Mouse (Mus musculus): ENCODE results near the gene Tmem59l. TPM values are rescaled to one million over a fixed set of nuclear protein-coding genes. Genes with fewer than 3 reads are reported as not detected.

Tmem59l gene
- total RNA-seq, 2 experiments from 2014 or later = 65.7 to 80.3 TPM

DNA sequence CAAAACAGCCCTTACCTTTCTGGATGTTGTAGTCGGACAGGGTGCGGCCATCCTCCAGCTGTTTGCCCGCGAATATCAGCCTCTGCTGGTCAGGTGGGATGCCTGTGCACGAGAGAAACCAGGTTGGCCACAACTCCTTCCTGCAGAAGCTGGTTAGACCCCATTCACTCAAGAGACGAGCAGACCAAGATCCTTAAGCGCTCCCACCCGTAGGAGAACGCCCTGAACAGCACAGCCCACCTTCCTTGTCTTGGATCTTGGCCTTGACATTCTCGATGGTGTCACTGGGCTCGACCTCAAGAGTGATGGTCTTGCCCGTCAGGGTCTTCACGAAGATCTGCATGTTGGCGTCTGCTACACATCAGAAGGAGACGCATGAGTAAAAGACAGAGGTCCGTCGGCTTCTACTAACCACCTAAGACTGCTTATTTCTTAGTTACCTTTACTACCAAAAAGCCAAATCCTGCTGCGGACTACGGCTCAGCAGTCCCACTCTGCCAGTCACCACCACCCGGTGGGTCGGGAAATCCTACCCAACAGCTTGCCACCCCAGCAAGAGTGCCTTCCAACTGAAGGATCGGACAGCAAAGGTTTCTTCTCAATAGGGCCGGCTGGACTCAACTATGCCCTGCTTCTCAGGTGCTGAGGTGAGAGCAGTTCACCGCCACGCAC, 22.3 kb upstream of the Tmem59l start:
- no peak for DNase-seq
- intact Hi-C loops (cut with DNase I) = no loop called here

DNA sequence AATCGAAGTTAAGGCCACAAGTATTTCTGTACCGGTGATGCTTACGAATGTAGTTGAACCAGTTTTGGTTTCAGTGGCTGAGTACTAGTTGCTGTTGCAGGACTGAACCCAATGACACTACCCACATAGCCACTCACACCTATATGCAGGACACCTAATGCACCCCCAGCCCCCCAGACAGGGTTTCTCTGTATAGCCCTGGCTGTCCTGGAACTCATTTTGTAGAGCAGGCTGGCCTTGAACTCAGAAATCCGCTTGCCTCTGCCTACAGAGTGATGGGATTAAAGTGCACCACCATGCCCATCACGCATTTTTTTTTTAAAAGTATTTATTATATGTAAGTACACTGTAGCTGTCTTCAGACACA, 19.9 kb upstream of the Tmem59l start:
- intact Hi-C loops (cut with DNase I) = no loop called here
- no peak for DNase-seq

DNA sequence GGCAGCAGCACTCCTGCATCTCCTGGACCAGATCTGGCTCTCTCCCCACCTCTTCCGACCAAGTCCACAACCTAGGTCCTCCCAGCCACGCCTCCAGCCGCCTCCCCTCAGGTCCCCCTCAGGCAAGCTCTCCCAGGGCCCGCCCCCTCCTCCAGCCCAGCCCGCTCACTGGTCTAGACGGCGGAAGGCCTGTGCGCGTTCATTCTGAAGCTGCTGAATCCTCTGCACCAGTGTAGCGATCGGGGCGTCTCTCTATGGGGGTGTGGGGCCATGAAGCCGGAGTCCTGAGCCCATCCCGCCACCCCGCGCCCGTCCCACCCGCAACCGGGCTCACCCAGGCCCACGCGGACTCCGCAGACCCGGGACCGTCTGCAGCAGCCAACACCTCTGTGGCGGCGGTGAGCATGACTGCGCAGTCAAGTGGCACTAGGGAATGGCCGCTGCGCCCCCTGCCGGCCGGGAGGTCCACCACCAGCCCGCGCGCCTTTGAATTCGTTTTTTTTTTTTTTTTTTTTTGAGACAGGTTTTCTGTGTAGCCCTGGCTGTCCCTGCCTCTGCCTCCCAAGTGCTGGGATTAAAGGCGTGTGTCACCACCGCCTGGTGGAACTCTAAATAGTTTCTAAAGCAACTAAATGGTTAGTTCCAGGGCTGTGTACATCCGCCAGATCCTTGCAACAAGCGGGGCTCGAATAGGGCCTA, 19.3 kb upstream of the Tmem59l start, which contains the start of gene Rex1bd:
Gene Rex1bd, minus strand, starts transcription at position 425 of the 699 bp plus-strand sequence.
- peak; percentile 95 for DNase-seq
- intact Hi-C loops (cut with DNase I) = no loop called here

DNA sequence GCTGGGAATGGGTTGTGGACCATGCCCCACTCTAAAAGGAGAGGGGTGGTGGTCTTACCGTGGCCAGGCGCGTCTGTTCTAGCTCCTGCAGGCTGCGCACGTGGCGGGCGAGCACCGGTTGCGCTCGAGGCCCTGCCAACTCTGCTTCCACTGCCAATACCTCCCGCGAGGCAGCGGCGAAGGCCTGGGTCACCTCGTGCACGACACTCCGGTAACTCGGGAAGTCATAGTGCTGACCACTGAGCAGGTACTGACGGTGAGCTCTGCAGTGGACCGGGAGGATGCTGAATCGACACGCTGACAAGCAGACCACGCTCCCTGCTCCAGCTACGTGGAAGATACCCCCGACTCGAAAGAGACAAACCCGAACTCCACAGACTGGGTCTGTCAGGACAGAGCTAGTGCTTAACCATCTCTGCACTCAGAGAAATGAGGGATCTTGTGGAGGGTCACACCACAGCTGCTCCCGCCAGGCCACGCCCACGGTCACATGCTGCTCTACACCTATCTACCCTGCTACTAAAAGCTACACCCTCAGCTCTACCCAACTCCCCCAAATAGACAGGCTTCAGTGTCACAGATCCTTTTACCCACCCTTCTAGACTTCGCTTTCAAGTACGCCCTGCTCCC, 18.7 kb upstream of the Tmem59l start:
- intact Hi-C loops (cut with DNase I) = no loop called here

DNA sequence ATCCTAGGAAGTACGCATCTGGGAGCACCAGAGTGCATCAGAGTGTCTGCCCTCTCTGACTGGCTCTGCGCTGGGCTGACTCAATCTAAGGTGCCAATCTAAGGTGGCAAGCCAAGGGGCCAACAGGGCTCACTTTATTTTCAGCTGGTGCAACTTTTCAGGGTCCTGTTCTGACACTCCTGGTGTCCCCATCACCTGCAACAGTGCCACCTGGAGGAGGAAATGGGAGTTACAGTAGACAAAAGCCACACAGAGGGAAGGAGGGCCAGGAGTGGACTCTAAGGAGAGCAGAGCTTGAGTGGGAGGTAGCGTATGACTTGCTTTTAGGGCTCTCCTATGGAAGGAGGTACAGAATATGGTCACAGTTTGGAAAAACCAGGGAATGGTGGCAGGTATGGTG, 17.7 kb upstream of the Tmem59l start:
- intact Hi-C loops (cut with DNase I) = loop anchor here (5.0 kb wide), 2 partner anchors 123 to 173 kb away; no protein-coding TSS in a partner anchor
- peak; percentile 82 for DNase-seq

More for the DNA sequence above, 18.7 kb upstream of the Tmem59l start:
- no peak for DNase-seq

DNA sequence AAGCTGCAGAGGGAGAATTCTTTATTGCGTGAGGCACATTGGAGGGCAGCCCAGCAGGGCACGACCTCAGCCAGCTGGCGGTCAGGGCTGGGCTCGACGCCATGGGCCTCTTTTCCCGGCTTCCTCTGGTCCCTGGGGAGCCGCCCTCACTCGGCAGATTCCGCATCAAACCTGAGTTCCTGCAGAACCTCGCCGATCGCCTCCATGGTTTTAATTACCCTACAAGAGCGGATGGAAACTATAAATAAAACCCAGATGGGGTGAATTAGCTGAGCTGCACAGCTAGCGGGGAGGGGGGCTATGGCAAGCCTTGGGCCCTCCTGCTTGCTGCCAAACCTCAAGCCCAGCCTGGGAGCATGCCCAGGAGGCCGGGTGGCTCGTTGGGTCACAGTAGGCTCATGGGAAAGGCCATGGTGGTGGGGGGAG, 17.1 kb upstream of the Tmem59l start:
- peak; percentile 77 for DNase-seq
- intact Hi-C loops (cut with DNase I) = loop anchor here (5.0 kb wide), 2 partner anchors 122 to 172 kb away; no protein-coding TSS in a partner anchor

DNA sequence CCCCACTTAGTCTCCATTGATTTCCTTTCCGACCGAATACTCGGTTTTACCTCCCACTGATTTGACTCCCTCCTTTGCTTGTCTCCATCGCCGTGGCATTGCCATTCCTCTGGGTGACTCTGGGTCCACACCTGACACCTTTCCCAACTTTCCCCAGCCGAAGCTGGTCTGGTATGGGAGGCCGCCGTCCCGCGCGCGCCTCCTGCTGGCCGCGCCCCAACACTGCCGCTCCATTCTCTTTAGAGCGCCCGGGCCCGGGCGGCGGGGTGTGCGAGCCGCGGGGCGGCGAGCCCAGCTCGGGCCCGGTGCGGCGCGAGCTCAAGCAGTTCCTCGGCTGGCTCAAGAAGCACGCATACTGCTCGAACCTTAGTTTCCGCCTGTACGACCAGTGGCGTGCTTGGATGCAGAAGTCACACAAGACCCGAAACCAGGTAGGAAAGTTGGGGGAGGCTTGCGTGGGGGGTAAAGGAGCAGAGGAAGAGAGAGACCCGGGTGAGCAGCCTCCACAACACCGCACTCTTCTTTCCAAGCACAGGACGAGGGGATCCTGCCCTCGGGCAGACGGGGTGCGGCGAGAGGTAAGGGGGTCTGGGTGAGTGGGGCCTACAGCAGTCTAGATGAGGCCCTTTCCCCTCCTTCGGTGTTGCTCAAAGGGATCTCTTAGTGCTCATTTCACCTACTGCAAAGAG, 16.0 kb upstream of the Tmem59l start:
- DNase-seq = peak; percentile 66
- intact Hi-C loops (cut with DNase I) = loop anchor here (5.0 kb wide), 2 partner anchors 121 to 171 kb away; no protein-coding TSS in a partner anchor

DNA sequence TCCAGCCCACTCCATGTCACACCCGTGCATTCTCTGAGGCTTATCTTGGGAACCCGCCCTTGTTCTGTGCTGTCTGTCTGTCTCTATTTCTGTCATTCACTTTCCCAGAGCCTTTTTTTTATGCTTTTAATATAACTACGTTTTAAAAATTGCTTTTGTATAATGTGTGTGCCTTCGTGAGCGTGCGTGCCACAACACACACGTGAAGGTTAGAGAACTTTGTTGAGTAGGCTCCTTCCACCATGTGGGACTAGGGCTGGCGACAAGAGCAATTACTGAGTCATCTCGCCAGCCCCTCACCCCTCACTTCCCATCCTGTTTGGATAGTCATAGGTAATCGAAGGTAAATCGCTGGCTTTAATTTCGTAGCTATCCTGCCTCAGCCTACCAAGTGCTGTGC, 15.4 kb upstream of the Tmem59l start:
- intact Hi-C loops (cut with DNase I) = loop anchor here (5.0 kb wide), 2 partner anchors 120 to 170 kb away; no protein-coding TSS in a partner anchor
- DNase-seq = no peak

DNA sequence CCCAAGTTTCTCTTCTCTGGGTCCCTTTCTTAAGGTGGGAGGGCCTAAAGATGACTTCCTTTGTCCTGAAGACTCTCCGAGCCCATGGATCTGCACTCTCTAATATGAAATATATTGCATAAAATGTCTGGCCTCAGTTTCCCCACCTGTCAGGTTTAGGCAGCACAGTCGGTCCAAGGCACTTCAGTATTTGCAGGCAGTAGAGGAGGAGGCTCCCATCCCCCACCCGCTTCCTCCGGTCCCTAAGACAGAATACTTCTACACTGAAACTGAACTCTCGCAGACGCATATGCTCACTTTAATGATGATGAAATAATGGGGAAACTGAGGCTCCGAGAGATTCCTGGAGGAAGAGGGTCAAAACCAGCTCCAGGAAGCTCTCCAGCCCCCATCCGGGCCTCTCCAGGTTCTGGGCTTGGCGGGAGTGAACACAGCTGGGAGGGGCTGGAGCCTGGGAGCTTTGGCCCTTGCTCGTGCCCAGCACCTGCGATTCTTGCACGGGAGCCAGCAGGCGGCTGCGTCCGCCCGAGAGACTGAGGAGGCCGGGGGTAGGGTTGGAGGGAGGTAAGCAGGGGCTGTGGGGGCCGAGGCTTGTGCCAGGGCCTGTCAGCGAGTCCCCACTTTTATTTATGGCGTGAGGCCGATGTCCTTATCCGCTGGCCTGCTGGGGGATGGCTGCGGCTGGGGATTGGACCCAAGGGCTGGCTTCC, 14.8 kb upstream of the Tmem59l start:
- intact Hi-C loops (cut with DNase I) = loop anchor here (5.0 kb wide), 2 partner anchors 120 to 170 kb away; no protein-coding TSS in a partner anchor
- peak; percentile 87 for DNase-seq

DNA sequence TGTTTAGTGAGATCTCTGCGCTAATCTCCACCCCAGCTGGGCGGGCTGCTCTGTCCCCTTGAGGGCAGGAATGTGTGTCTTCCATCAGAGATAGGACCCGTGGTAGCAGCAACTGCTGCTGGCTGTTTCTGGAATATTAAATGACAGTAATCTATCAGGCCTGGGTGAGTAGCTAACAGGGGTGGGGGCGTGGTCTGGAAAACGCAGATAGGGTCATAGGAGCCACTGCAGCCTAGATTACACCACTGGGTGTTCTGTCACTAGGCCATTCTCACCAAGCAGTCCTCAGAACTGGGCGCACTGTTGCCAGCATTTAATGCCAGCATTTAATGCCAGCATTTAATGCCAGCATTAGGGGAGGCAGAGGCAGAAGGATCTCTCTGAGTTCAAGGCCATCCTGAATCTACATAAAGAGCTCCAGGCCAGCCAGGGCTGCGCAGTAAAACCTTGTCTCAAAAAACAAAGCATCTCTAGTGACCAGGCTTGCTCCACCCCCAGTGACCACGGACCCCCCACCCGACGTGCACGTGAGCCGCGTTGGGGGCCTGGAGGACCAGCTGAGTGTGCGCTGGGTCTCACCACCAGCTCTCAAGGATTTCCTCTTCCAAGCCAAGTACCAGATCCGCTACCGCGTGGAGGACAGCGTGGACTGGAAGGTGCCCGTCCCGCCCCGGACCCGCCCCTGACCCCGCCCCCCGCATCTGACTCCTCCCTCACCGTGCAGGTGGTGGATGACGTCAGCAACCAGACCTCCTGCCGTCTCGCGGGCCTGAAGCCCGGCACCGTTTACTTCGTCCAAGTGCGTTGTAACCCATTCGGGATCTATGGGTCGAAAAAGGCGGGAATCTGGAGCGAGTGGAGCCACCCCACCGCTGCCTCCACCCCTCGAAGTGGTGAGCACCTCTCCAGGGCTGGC, 13.5 kb upstream of the Tmem59l start:
- intact Hi-C loops (cut with DNase I) = loop anchor here (5.0 kb wide), 2 partner anchors 118 to 168 kb away; no protein-coding TSS in a partner anchor
- DNase-seq = no peak

DNA sequence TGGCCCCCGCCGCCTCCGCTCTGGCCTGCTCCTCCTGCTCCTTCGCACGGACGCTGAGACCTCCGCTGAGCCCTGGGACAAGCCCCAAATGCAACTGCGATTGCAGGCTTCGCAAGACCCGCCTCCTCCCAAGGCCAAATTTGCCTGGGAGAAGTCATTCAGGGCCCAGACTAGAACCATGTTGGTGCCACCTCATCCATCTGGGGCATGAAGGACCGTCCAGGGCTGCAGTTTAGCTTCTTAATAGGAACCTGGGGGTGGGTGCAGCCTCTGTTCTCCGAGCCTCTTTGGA, 8.6 kb upstream of the Tmem59l start:
- DNase-seq = no peak
- intact Hi-C loops (cut with DNase I) = no loop called here

DNA sequence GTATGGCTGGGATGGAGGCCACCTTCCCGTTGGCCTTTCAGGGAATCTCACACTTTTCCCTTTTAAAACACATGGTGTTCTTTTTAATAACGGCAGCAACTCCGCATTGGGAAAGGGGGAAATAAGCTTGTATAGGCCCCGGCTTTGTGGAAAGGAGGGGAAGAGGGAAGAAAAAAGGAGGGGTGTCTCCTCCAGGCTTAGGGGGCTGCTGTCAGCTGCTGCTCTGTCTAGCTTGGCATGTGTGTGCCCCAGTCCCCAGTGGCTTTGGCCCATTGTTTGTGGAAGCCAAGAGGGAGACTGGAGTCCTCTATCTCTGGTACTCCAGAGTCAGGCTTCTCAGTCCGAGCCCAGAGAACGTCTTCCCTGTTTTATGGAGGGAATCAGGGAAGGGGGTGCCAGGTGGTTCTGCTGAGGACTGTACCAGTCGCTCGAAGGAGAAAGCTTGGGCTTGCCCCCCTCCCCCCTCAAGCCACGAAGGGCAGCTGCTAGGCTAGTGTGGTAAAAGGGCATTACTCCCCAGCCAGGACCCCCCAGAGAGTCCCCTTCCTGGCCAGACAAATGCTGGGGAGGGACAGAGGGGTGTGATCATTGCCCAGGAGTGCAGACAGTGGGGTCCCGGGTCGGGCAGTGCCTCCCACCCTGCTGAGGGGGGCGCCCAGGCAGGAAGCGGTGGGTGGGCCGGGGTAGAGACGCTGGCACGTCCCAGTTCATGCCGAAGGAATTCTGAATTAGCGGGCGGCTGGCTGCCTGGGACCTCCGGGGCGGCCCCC, 8.0 kb upstream of the Tmem59l start:
- DNase-seq = no peak
- intact Hi-C loops (cut with DNase I) = no loop called here

DNA sequence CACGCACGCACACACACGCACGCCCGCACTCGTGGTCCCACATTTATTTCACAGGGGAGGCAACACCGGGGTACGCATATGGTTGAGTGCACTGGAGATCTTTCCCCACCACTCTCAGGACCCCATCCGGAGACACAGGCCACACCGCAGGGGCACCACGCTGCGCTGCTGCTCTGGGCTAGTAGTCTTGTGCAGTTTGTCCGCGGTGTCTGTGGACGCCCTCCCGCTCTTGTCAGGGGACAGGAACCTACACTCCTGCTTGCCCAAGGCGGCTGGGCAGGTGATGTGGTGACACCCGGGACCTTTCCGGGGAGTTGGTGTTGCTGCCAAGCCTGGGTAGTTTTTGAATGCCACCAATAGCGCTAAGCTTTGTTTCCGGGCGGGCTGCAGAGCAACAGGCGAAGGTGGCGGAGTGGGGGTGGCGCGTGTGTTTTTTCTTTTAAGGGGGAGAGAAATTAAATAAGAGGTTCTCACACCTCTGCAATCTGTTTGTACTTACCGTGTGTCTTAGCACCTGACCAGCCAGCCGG, 7.3 kb upstream of the Tmem59l start:
- DNase-seq = no peak
- intact Hi-C loops (cut with DNase I) = no loop called here

DNA sequence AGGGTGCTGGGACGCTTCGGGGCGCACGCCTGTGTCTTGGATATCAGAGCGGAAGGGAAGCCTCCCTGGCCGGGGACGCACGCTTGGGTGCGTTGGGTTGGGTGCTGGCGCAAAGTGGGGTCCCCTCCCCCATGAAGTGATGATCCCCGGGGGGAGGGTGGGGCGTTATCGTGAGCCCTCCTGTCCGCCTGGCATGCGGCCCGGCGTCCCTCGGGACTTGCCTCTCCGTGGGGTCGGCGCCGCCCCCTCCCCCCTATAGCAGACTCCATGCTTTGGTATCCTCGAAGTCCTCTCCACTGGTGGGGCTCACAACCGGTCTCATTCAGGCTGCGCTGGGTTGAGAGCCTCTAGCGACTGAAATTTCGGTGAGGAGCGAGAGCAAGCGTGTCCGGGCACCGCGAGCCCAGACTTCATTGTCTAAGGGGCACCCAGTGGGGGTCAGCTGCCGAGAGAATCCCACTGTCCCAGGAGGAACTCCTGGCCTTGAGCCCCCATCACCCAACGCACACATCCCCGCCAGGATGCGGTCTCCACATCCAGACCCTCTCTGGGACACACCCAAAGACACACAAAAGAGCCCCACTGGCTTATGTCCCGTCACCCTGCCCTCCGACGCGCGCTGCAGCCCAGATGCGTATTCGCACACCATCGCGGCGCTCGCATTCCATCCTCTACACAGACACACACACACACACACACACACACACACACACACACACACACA, 6.7 kb upstream of the Tmem59l start:
- intact Hi-C loops (cut with DNase I) = no loop called here
- no peak for DNase-seq

DNA sequence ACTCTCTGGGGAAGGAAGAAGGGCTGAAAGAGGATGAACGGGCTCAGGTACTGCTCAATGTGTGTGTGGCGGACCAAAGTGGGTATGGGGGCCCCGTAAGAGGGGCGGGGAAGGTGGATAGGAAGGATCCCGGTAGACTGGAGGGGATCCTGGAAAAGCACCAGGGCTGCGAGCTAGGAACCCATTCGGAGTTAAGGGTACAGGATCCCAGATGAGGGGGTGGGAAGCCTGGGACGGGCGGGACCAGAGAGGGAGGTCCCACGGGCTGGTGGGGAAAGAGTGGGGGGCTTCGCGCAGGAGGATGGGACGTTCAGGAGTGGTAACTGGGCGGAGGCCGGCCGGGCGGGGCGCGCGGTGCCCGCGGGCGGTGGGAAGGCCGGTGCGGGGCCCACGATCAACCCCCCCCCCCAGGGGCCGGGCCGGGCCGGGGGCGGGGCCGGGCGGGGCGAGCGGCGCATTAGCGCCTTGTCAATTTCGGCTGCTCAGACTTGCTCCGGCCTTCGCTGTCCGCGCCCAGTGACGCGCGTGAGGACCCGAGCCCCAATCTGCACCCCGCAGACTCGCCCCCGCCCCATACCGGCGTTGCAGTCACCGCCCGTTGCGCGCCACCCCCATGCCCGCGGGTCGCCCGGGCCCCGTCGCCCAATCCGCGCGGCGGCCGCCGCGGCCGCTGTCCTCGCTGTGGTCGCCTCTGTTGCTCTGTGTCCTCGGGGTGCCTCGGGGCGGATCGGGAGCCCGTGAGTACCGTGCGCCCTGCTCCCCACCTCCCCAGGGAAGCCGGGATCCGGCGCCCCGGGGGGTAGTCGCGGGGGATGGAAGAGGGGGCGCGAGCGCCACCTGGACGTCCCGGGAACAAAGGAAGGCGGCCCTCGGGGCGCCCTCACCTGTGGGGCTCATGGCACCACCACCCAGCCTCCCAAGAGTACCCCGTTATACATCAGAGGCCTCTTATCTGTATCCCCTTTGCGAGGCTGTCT, 5.8 kb upstream of the Tmem59l start, which contains the start of gene Crlf1:
Gene Crlf1, plus strand, starts transcription at position 495 of the 977 bp plus-strand sequence.
- intact Hi-C loops (cut with DNase I) = no loop called here
- DNase-seq = no peak

DNA sequence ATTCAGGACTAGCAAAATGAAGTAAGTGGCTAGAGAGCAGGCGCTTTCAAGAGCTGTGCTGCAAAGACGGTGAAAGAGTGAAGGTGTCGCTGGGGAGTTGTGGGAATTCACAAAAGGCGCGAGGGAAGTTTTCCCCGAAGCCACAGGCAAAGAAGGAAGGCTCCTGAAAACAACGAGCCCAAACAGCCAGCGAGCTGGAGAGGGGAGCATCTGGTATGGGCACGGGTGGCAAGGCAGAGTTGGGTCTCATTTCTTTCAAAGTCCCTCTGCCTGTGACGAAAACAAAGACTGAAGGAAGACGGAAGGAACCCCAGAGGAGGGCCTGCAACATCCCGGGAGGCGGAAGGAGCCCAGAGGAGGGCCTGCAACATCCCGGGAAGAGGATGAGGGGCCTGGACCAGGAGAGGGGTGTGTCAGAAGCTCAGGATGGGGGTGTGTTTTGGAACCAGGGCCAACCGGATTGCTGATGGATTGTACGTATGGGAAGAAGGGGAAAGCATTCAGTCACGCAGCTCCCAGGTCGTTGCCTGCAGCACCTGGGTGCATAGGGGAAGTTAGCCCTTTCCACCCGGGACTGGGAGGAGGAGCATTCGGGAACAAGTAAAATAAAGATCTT, 3.8 kb upstream of the Tmem59l start:
- intact Hi-C loops (cut with DNase I) = no loop called here
- DNase-seq = no peak

All from left cerebral cortex, postnatal 4 days (tissue).